Mouse (Mus musculus): ENCODE measurements around the gene Mef2c. TPM values are rescaled to one million over a fixed set of nuclear protein-coding genes. Genes with fewer than 3 reads are reported as not detected.

Mef2c gene
- polyA plus RNA-seq, 1 experiment: 0.02 TPM

DNA sequence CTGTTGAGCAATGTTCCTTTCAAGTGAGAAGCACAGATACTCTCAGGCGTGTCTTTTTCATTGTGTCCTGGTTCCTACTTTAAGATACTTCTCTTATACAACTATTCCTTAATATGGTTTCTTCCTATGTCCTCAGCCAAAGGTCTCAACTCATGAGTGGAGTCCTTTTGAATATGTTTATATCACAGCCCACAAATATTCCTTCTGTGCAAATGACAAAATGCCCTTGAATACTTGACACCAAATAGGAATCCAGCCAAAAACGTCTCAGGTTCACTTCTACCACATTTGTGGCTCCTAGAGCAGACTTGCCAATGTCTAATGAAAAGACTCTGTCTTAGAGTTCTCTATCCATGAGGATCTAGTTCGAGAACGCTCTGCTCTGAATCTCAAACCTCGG lies 21.7 kb upstream of the Mef2c start:
- Histone ChIP-seq H3K4me3 (replicated peaks) (no peak overlapping the region), H3K4me1 (ENCODE audit: control insufficient read depth) (no peaks in the 10 kb centered on the region), H3K27me3 (ENCODE audit: control insufficient read depth) (no peaks in the 10 kb centered on the region), H3K9me3 (ENCODE audit: control insufficient read depth, low read length) (no peaks in the 10 kb centered on the region), H3K36me3 (ENCODE audit: control insufficient read depth) (no peaks in the 10 kb centered on the region)
- TF ChIP-seq GATA1 (IDR thresholded peaks at IDR 0.05; ENCODE audit: low read length) (no peak), TAL1 (IDR thresholded peaks at IDR 0.05; ENCODE audit: low read length) (no peak)

DNA sequence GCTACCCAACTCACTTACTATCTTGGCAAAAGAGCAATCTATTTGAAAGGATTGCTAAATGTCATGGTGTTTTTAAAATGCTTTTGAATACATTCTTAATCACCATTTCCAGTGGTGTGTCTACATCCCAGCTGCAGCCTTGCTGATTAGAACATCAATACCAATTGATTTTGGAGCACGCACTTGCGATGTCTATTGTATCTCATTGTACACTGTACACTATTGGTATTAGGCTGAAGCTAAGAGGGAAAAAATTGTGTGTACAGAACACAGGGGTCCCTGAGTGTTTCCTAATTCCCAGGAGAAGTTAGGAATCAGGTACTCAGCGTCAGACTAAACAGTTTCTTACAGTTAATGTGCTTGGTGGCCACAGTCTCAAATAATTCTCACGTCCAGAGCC lies 19.6 kb upstream of the Mef2c start:
- Histone ChIP-seq H3K36me3 (ENCODE audit: control insufficient read depth) (no peaks in the 10 kb centered on the region), H3K4me1 (ENCODE audit: control insufficient read depth) (no peaks in the 10 kb centered on the region), H3K9me3 (ENCODE audit: control insufficient read depth, low read length) (no peaks in the 10 kb centered on the region), H3K4me3 (replicated peaks) (no peak overlapping the region), H3K27me3 (ENCODE audit: control insufficient read depth) (no peaks in the 10 kb centered on the region)
- TF ChIP-seq GATA1 (IDR thresholded peaks at IDR 0.05; ENCODE audit: low read length) (no peak), TAL1 (IDR thresholded peaks at IDR 0.05; ENCODE audit: low read length) (no peak)

DNA sequence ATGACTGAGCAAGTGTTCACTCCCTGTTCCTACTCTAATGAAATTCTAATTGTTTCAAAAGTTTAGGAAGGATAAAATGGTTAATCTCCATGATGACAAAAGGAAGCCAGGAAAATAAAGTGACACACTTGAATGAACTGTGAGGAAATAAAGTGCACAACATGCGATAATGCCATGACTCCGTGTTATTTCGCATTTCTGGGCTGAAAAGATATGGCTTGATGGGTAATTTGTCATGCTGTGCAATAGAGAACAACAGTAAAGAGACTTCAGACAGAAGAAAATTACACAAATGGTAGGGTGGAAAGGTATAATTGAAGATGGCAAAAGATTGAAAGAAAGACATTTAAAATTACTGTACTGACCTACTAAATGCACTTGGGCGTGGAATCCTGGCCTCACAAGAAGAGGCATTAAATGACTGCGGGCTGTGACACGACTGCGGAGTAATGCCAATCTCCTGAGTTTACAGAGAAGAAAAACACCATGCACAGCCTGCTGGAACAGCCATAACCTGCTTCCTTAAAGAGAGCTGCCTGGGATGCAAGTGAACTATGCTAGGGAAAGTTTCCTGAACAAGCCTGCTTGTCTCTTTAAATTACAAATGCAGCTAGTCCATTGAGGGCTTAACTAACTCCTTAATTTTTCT lies 19.0 kb upstream of the Mef2c start:
- TF ChIP-seq TAL1 (IDR thresholded peaks at IDR 0.05; ENCODE audit: low read length) (no peak), GATA1 (IDR thresholded peaks at IDR 0.05; ENCODE audit: low read length) (no peak)
- Histone ChIP-seq H3K27me3 (ENCODE audit: control insufficient read depth) (no peaks in the 10 kb centered on the region), H3K4me3 (replicated peaks) (no peak overlapping the region), H3K4me1 (ENCODE audit: control insufficient read depth) (no peaks in the 10 kb centered on the region), H3K9me3 (ENCODE audit: control insufficient read depth, low read length) (no peaks in the 10 kb centered on the region), H3K36me3 (ENCODE audit: control insufficient read depth) (no peaks in the 10 kb centered on the region)

DNA sequence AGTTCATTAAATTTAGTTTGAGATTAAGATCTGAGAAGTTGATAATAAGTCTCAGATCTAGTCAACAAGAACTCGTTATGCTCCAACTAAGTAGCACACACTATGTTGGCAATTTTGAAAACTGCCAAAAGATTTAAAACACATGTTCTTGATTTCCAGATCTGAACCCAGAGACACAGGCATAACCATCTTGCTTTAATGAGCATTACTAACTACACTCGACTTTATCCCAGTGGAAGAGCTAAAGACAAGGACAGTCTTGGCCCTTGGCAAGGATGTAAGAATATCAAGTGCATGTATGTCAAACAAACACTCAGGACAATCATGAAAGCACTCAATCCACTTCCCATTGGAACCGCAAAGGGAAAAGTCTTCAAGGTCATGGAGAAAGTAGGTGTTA lies 11.8 kb upstream of the Mef2c start:
- TF ChIP-seq TAL1 (IDR thresholded peaks at IDR 0.05; ENCODE audit: low read length) (no peak), GATA1 (IDR thresholded peaks at IDR 0.05; ENCODE audit: low read length) (no peak)
- H3K36me3 ChIP-seq (ENCODE audit: control insufficient read depth): no peaks in the 10 kb centered on the region
- no peaks in the 10 kb centered on the region for H3K4me1 ChIP-seq (ENCODE audit: control insufficient read depth)
- H3K9me3 ChIP-seq (ENCODE audit: control insufficient read depth, low read length): no peaks in the 10 kb centered on the region
- H3K27me3 ChIP-seq (ENCODE audit: control insufficient read depth): no peaks in the 10 kb centered on the region
- no peak overlapping the region for H3K4me3 ChIP-seq (replicated peaks)

DNA sequence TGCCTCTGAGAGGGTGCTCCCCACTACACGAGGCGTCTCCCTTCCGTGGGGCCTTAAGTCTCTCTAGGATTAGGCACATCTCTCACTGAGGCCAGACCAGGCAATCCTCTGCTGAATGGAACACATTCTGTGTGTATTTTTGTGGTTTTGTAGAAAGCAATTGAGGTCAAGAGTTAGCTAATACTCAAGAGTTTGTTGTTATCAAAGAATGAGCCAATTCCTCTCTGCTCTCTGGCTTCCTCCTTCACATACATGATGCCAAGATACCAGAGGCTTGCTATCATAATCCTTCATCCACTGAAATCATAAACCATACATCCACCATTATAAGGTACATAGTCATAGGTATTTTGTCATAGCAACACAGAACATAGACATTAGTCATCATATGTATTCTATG lies 6.1 kb upstream of the Mef2c start:
- H3K4me3 ChIP-seq (replicated peaks): no peak overlapping the region
- no peaks in the 10 kb centered on the region for H3K36me3 ChIP-seq (ENCODE audit: control insufficient read depth)
- no peaks in the 10 kb centered on the region for H3K4me1 ChIP-seq (ENCODE audit: control insufficient read depth)
- TF ChIP-seq TAL1 (IDR thresholded peaks at IDR 0.05; ENCODE audit: low read length): no peak
- no peak for TF ChIP-seq GATA1 (IDR thresholded peaks at IDR 0.05; ENCODE audit: low read length)
- H3K27me3 ChIP-seq (ENCODE audit: control insufficient read depth): no peaks in the 10 kb centered on the region
- H3K9me3 ChIP-seq (ENCODE audit: control insufficient read depth, low read length): no peaks in the 10 kb centered on the region

DNA sequence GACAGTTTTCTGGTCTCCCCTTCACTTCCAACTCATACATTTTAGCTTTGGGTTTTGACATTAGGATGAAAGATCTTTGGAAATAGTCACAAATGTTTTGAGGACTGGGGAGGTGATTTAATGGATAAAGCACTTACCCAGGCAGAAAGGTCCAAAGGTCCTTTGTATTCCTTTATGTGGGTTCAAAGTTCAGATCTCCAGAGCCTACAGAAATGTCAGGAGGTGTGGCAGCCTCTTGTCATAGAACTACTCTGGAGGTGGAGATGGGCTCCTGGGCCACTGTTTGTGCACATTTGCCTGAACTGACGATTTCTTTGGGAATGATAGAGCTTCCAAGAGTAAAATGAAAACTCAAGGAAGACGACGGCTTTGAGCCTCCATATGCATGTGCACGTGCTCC lies 4.3 kb upstream of the Mef2c start:
- Histone ChIP-seq H3K4me1 (ENCODE audit: control insufficient read depth) (no peaks in the 10 kb centered on the region), H3K9me3 (ENCODE audit: control insufficient read depth, low read length) (no peaks in the 10 kb centered on the region), H3K27me3 (ENCODE audit: control insufficient read depth) (no peaks in the 10 kb centered on the region), H3K4me3 (replicated peaks) (no peak overlapping the region), H3K36me3 (ENCODE audit: control insufficient read depth) (no peaks in the 10 kb centered on the region)
- TF ChIP-seq GATA1 (IDR thresholded peaks at IDR 0.05; ENCODE audit: low read length) (no peak), TAL1 (IDR thresholded peaks at IDR 0.05; ENCODE audit: low read length) (no peak)

DNA sequence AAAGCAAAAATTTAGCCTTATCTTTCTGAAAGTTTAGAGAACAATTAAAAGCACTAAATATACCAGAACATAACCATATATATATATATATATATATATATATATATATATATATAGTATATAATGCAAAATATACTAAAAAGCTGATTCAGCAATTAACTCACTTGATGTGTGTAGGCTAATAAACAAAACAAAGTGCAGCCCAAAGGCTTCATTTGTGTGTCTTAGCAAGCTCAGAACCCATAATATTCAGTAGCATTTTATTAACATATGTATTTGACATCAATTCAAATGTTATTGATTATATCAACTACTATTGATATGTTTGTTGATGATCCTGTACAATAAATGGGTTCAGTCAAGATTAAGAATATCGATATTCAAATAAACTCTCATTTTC lies 3.9 kb downstream of the Mef2c start:
- H3K4me1 ChIP-seq (ENCODE audit: control insufficient read depth): no peaks in the 10 kb centered on the region
- no peaks in the 10 kb centered on the region for H3K27me3 ChIP-seq (ENCODE audit: control insufficient read depth)
- H3K36me3 ChIP-seq (ENCODE audit: control insufficient read depth): no peaks in the 10 kb centered on the region
- no peak for TF ChIP-seq GATA1 (IDR thresholded peaks at IDR 0.05; ENCODE audit: low read length)
- no peak for TF ChIP-seq TAL1 (IDR thresholded peaks at IDR 0.05; ENCODE audit: low read length)
- no peak overlapping the region for H3K4me3 ChIP-seq (replicated peaks)
- H3K9me3 ChIP-seq (ENCODE audit: control insufficient read depth, low read length): no peaks in the 10 kb centered on the region

DNA sequence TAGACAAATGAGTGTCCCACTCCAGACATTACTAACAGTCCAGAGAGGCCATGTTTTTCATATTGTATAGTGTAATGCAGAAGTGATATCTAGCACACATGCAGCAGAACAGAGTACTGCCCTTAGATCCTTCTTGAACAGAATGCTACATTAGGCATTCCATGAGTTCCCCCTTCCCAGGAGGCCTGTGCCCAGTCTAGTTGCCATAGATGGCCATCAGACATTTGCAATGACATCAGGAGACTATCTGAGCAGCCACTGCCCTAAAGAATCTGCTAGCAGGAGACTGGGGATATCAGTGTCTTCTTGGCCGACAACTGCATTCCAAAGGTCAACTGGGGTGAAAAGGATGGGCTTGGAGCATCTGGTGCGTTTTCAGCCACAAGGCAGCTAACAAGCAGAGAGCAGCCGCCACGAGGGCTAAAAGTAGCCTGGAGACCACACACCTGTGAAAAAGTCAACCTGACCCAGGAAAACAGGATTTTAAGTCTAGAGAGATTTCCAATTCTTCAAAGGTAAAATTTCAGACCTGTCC lies 11.2 kb downstream of the Mef2c start:
- TF ChIP-seq GATA1 (IDR thresholded peaks at IDR 0.05; ENCODE audit: low read length): no peak; the same call in 1 of the 2 replicates
- no peak for TF ChIP-seq TAL1 (IDR thresholded peaks at IDR 0.05; ENCODE audit: low read length)
- no peak overlapping the region for H3K4me3 ChIP-seq (replicated peaks)

DNA sequence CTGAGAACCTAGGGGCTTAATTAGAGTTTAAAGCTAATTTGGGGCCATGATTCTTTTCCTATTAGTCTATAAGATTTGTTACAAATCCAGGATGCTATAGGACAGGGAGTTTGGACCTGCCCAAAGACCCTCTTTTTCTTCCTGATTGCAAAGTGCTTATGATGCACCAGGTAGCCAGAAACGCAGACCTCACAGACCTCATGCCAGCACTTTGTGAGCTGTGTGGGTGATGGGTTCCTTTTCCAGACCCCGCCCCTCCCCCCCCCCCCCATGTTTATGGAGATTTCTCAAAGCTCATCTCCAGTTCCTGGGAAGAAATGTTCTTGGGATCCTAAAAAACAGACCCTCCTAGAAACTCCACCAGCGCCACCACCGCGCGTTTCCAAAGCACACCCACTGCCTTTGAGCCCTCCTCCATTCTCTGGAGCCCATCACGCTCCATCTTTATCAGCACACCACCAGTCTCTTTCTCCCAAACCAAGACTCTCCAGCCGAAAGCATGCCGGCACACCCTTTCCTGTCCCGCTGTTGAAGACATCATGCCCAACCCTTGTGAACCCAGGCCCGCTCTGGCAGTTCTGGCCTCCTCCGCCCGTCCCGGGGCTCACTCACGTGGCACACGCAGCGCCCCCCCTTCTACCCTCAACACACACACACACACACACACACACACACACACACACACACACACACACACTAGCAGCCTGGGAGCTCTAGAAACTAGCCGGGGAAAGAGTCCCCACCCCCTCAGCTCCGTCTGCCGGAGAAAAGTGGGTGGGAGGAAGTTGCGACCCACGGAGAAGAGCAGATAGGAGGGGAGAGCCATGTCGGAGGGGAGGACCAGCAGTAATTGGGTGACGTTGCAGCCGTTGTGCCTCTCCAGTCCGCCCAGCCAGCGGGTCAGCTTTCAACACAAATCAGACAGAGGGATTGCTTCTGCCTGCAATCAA lies 14.1 kb downstream of the Mef2c start:
- peak overlapping the region; percentile 61 for H3K4me3 ChIP-seq (replicated peaks)

More for the DNA sequence above, 11.2 kb downstream of the Mef2c start:
- no peaks in the 10 kb centered on the region for H3K9me3 ChIP-seq (ENCODE audit: control insufficient read depth, low read length)
- no peaks in the 10 kb centered on the region for H3K36me3 ChIP-seq (ENCODE audit: control insufficient read depth)
- H3K4me1 ChIP-seq (ENCODE audit: control insufficient read depth): peaks cover 13% of the 10 kb centered on the region
- no peaks in the 10 kb centered on the region for H3K27me3 ChIP-seq (ENCODE audit: control insufficient read depth)

More for the DNA sequence above, 14.1 kb downstream of the Mef2c start:
- TF ChIP-seq TAL1 (IDR thresholded peaks at IDR 0.05; ENCODE audit: low read length) (no peak), GATA1 (IDR thresholded peaks at IDR 0.05; ENCODE audit: low read length) (no peak)
- Histone ChIP-seq H3K36me3 (ENCODE audit: control insufficient read depth) (no peaks in the 10 kb centered on the region), H3K4me1 (ENCODE audit: control insufficient read depth) (peaks cover 13% of the 10 kb centered on the region), H3K9me3 (ENCODE audit: control insufficient read depth, low read length) (no peaks in the 10 kb centered on the region), H3K27me3 (ENCODE audit: control insufficient read depth) (peaks cover 6% of the 10 kb centered on the region)
